Mouse (Mus musculus): Measurements from ENCODE around the gene Ctdsp2. TPM values are rescaled to one million over a fixed set of nuclear protein-coding genes. Genes with fewer than 3 reads are reported as not detected.

Gene Ctdsp2
- polyA plus RNA-seq, 1 experiment from 2014 or later = 70.5 TPM

DNA sequence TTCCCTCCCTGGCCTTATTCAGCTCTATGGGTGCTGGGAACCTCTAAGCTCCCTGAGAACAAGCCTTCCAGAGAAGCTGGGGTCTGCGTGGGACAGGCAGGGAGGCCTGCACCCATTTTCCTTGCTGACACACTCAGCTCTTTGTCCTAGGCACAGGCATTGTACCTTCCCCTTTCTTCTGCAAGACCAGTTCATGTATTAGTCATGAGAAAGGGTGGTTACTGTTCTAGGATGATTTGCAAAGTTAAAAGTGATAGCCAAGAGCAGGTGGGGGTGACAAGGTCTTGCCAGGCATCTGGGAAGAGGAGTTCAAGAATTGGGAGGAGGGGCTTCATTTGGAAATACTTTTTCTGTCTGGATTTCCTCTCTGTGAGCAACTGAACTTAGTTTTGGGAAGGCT lies 23.5 kb downstream of the Ctdsp2 start:
- H3K4me3 ChIP-seq (ENCODE audit: low read length) = no peak overlapping the region
- no peak overlapping the region for H3K4me2 ChIP-seq (replicated peaks; ENCODE audit: low read depth, low read length)
- no peaks in the 10 kb centered on the region for H3K9me3 ChIP-seq (ENCODE audit: low read length)
- WGBS = 95% methylated on average over 1 of the region's 1 CpGs
- H3K27ac ChIP-seq (ENCODE audit: low read length) = no peak overlapping the region
- H3K36me3 ChIP-seq (ENCODE audit: insufficient read depth, low read length) = peaks cover 30% of the 10 kb centered on the region
- H3K27me3 ChIP-seq (ENCODE audit: insufficient read depth, low read length) = no peaks in the 10 kb centered on the region
- H3K4me1 ChIP-seq (ENCODE audit: insufficient read depth, low read length) = no peaks in the 10 kb centered on the region
- no peak overlapping the region for H3K9ac ChIP-seq (replicated peaks; ENCODE audit: low read length)
- ATAC-seq (ENCODE audit: low FRiP score, low TSS enrichment) = no peak

DNA sequence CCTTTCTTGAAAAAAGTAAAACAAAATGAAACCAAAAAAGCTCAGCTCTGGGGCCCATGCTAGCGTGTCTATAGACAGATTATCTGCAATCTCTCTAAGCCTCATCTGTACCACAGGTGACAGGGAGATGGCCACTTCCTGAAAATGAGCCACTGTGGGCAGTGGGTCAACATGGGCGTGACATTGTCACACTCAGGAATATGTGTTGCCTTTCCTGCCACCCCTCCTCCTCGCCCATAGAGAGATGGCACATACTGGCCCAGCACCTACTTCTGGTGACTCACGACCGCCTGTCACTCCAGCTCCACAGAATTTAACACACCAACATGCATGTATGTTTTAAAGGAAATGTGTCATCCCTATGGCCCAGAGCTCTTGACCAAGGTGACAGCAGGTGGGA lies 24.2 kb downstream of the Ctdsp2 start:
- WGBS = 84% methylated on average over 5 of the region's 5 CpGs
- Histone ChIP-seq H3K4me3 (ENCODE audit: low read length) (no peak overlapping the region), H3K4me2 (replicated peaks; ENCODE audit: low read depth, low read length) (no peak overlapping the region), H3K9me3 (ENCODE audit: low read length) (no peaks in the 10 kb centered on the region), H3K27me3 (ENCODE audit: insufficient read depth, low read length) (no peaks in the 10 kb centered on the region), H3K4me1 (ENCODE audit: insufficient read depth, low read length) (no peaks in the 10 kb centered on the region), H3K36me3 (ENCODE audit: insufficient read depth, low read length) (peaks cover 24% of the 10 kb centered on the region), H3K9ac (replicated peaks; ENCODE audit: low read length) (no peak overlapping the region), H3K27ac (ENCODE audit: low read length) (no peak overlapping the region)
- ATAC-seq (ENCODE audit: low FRiP score, low TSS enrichment) = no peak

DNA sequence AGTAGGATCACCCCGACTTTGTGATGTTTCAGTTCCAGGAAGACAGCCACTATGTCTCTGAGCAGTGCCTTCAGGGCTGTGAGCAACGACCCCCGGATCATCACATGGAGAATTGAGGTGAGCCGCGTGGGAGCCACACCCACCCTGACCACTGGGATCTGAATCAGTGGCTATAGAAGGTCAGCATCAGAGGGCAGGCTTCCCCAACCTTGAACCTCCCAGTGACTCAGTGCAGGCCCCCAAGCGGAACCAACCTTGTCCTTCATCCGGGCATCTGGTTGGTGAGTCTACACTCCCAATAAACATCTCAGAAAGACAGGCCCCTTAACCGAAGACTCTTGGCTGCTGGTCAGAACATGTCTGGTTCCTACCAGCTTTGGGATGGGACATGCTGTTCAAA lies 24.8 kb downstream of the Ctdsp2 start:
- Histone ChIP-seq H3K27me3 (ENCODE audit: insufficient read depth, low read length) (no peaks in the 10 kb centered on the region), H3K9ac (replicated peaks; ENCODE audit: low read length) (no peak overlapping the region), H3K4me3 (ENCODE audit: low read length) (no peak overlapping the region), H3K36me3 (ENCODE audit: insufficient read depth, low read length) (peaks cover 18% of the 10 kb centered on the region), H3K27ac (ENCODE audit: low read length) (no peak overlapping the region), H3K4me2 (replicated peaks; ENCODE audit: low read depth, low read length) (no peak overlapping the region), H3K9me3 (ENCODE audit: low read length) (no peaks in the 10 kb centered on the region), H3K4me1 (ENCODE audit: insufficient read depth, low read length) (no peaks in the 10 kb centered on the region)
- WGBS = 70% methylated on average over 8 of the region's 8 CpGs
- no peak for ATAC-seq (ENCODE audit: low FRiP score, low TSS enrichment)

DNA sequence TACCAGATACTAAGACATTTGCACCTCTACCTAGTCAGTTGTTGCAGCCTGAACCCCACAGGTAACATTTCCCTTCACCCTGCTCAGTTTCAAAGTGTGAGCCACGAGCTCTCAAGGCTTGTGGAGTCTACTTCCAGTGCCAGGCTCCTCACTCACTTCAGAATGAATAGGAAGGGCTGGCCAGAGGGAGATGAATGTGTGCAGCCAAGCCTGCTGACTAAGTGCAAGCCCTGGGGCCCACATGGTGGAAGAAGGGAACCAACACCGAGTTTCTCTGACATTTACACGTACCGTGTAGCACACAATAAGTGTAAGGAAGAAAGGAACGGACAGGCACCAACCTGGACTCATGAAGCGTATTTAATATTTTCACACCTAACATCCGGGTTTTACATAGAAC lies 25.3 kb downstream of the Ctdsp2 start:
- H3K4me2 ChIP-seq (replicated peaks; ENCODE audit: low read depth, low read length) = no peak overlapping the region
- 78% methylated on average over 7 of the region's 7 CpGs for WGBS
- no peaks in the 10 kb centered on the region for H3K4me1 ChIP-seq (ENCODE audit: insufficient read depth, low read length)
- no peak overlapping the region for H3K9ac ChIP-seq (replicated peaks; ENCODE audit: low read length)
- H3K4me3 ChIP-seq (ENCODE audit: low read length) = no peak overlapping the region
- no peaks in the 10 kb centered on the region for H3K27me3 ChIP-seq (ENCODE audit: insufficient read depth, low read length)
- no peak overlapping the region for H3K27ac ChIP-seq (ENCODE audit: low read length)
- H3K9me3 ChIP-seq (ENCODE audit: low read length) = no peaks in the 10 kb centered on the region
- ATAC-seq (ENCODE audit: low FRiP score, low TSS enrichment) = no peak
- H3K36me3 ChIP-seq (ENCODE audit: insufficient read depth, low read length) = peaks cover 14% of the 10 kb centered on the region; the same call in 1 of the 2 replicates

DNA sequence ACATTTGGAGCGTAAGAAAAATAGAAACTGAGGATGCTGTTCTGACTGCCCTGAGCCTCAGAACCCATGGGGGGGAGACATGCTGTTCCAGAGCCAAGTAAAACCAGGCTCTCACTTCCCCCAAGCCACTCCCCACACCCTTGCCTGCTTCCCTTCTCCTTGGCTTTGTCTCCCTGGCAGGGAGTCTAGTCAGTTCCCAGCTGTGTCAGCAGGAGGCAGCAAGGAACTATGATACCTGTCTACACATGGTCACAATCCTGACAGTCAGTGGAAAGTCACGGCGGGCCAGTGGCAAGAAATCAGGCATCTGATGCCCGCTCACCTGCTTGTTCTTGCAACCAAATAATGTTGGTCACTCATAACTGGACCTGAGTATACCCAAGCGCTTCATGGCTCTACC lies 38.0 kb downstream of the Ctdsp2 start:
- peak; percentile 47 for ATAC-seq (ENCODE audit: low FRiP score, low TSS enrichment)
- no peaks in the 10 kb centered on the region for H3K27me3 ChIP-seq (ENCODE audit: insufficient read depth, low read length)
- no peaks in the 10 kb centered on the region for H3K9me3 ChIP-seq (ENCODE audit: low read length)
- no peak overlapping the region for H3K27ac ChIP-seq (ENCODE audit: low read length)
- WGBS = 59% methylated on average over 5 of the region's 5 CpGs
- H3K4me1 ChIP-seq (ENCODE audit: insufficient read depth, low read length) = no peaks in the 10 kb centered on the region
- H3K36me3 ChIP-seq (ENCODE audit: insufficient read depth, low read length) = no peaks in the 10 kb centered on the region
- H3K4me2 ChIP-seq (replicated peaks; ENCODE audit: low read depth, low read length) = no peak overlapping the region
- H3K9ac ChIP-seq (replicated peaks; ENCODE audit: low read length) = no peak overlapping the region
- no peak overlapping the region for H3K4me3 ChIP-seq (ENCODE audit: low read length)

DNA sequence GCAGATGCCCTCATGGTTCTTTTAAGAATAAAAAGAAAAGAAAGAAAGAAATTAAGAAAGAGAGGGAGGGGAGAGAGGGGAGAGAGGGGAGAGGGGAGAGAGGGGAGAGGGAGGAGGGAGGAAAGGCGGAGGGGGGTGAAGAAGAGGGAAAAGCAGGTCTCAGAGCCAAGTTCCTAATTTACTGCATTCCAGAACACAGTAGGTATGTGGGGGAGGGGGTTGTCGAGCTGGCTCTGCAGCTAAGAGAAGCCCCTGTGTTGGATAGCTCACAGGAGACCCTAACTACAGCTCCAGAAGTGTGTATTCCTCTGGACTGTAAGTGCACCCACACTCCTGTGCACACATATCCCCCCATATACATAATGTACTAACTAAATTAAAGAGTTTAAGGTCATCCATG lies 38.6 kb downstream of the Ctdsp2 start:
- Histone ChIP-seq H3K36me3 (ENCODE audit: insufficient read depth, low read length) (peaks cover 4% of the 10 kb centered on the region; the same call in 1 of the 2 replicates), H3K27ac (ENCODE audit: low read length) (no peak overlapping the region), H3K27me3 (ENCODE audit: insufficient read depth, low read length) (no peaks in the 10 kb centered on the region), H3K9me3 (ENCODE audit: low read length) (no peaks in the 10 kb centered on the region), H3K4me2 (replicated peaks; ENCODE audit: low read depth, low read length) (no peak overlapping the region), H3K4me3 (ENCODE audit: low read length) (no peak overlapping the region), H3K4me1 (ENCODE audit: insufficient read depth, low read length) (no peaks in the 10 kb centered on the region), H3K9ac (replicated peaks; ENCODE audit: low read length) (no peak overlapping the region)
- ATAC-seq (ENCODE audit: low FRiP score, low TSS enrichment) = no peak
- WGBS = 0% methylated on average over 2 of the region's 2 CpGs

DNA sequence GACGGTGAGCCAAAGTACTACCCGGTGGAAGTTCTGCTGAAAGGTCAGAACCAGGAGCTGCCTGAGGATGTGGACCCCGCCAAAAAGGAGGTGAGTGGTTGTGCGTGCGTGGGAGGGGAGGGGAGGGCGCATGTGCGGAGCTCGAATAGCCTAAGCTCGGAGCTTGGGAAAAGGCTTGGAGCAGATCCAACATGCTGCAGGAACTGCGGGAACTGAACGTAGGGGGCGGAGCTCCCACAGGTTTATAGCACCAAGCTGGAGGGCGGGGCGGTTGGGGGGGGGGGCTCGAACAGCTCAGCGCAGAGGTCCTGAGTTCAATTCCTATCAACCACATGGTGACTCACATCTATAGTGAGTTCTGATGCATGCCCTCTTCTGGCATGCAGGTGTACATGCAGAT lies 39.9 kb downstream of the Ctdsp2 start:
- H3K4me2 ChIP-seq (replicated peaks; ENCODE audit: low read depth, low read length) = no peak overlapping the region
- WGBS = 65% methylated on average over 16 of the region's 16 CpGs
- H3K9me3 ChIP-seq (ENCODE audit: low read length) = no peaks in the 10 kb centered on the region
- no peaks in the 10 kb centered on the region for H3K27me3 ChIP-seq (ENCODE audit: insufficient read depth, low read length)
- H3K4me3 ChIP-seq (ENCODE audit: low read length) = no peak overlapping the region
- no peak overlapping the region for H3K27ac ChIP-seq (ENCODE audit: low read length)
- peaks cover 17% of the 10 kb centered on the region for H3K36me3 ChIP-seq (ENCODE audit: insufficient read depth, low read length)
- H3K4me1 ChIP-seq (ENCODE audit: insufficient read depth, low read length) = no peaks in the 10 kb centered on the region
- H3K9ac ChIP-seq (replicated peaks; ENCODE audit: low read length) = no peak overlapping the region
- ATAC-seq (ENCODE audit: low FRiP score, low TSS enrichment) = no peak

DNA sequence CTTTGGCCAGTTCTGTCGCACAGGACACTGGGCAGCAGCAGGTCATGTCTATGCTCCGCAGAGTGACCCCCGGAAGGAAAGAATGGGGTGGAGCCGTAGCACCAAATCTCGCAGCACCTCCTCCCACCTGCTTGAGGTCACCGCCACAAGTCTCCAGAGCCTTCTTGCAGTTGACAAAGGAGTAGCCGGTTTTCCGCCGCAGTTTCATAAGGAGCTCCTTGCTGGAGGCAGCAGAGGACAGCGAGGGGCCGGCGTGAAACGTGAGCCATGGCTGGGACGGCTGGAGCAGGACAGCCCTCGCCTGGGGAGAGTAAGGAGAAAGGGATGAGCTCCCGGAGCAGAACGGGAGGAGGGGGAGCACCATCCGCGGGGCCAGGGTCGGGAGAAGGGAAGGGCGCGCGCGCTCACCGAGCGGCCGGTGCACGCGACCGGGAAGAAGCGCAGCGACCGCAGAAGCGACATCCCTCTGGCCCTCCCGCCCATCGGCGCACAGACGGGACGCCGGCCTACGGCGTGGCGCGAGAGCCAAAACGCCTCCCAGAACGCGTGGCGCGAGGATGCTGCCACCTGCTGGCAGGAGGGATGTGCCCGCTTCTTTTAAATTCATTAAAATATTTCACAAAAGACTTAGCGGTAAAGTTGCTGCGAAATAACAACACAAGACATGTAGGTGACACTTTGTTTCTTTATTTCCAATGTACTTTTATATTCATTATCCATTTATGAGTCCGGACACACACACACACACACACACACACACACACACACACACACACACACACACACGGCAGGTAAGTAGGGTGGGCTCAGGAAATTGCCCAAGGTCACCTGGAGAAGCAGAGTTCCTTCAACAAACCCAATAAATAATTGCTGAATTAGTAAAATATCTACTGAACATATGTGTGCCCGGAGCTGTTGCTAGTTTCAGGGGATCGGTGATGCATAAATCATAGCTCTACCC lies 52.1 kb downstream of the Ctdsp2 start, which contains the start of gene Tsfm:
TSS of gene Tsfm (minus strand) at position 505 of the 961 bp plus-strand sequence.
- WGBS = 4% methylated on average over 56 of the region's 56 CpGs
- peak within 1 kb of the TSS; percentile 86 for H3K4me3 ChIP-seq (ENCODE audit: low read length)
- H3K36me3 ChIP-seq (ENCODE audit: insufficient read depth, low read length) = peaks cover 30% of the 10 kb centered on the region
- H3K4me1 ChIP-seq (ENCODE audit: insufficient read depth, low read length) = peaks cover 6% of the 10 kb centered on the region; the same call in 1 of the 2 replicates
- ATAC-seq (ENCODE audit: low FRiP score, low TSS enrichment) = peak; percentile 89
- peak within 1 kb of the TSS; percentile 83 for H3K27ac ChIP-seq (ENCODE audit: low read length)
- H3K9ac ChIP-seq (replicated peaks; ENCODE audit: low read length) = peak within 1 kb of the TSS; percentile 80
- peak within 1 kb of the TSS; percentile 63 for H3K4me2 ChIP-seq (replicated peaks; ENCODE audit: low read depth, low read length)
- no peaks in the 10 kb centered on the region for H3K27me3 ChIP-seq (ENCODE audit: insufficient read depth, low read length)
- no peaks in the 10 kb centered on the region for H3K9me3 ChIP-seq (ENCODE audit: low read length)

DNA sequence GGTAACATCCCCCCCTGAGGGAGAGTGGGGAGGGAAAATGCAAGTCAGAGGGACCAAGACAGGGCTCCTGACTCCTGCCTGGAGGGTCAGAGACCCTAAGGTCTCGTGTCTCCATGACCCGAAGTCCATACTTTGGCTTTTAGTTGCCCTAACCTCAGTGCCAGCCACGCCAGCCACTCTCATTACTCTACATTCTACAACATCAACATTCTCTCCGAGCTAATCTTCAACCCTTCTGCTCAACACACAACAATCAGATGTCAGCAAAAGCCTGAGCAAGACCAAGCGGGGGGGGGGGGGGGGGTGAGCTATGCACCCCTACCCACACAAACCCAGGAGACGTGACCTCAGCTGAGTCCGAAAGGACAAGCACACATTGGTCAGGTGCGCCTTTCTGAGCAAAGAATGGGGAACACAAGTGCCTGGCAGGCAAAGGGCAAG lies 54.8 kb downstream of the Ctdsp2 start:
- Histone ChIP-seq H3K9me3 (ENCODE audit: low read length) (no peaks in the 10 kb centered on the region), H3K27me3 (ENCODE audit: insufficient read depth, low read length) (no peaks in the 10 kb centered on the region), H3K4me3 (ENCODE audit: low read length) (no peak overlapping the region), H3K36me3 (ENCODE audit: insufficient read depth, low read length) (peaks cover 4% of the 10 kb centered on the region), H3K9ac (replicated peaks; ENCODE audit: low read length) (no peak overlapping the region), H3K4me1 (ENCODE audit: insufficient read depth, low read length) (peaks cover 6% of the 10 kb centered on the region; the same call in 1 of the 2 replicates), H3K4me2 (replicated peaks; ENCODE audit: low read depth, low read length) (no peak overlapping the region), H3K27ac (ENCODE audit: low read length) (peak overlapping the region; percentile 29; the same call in 1 of the 2 replicates)
- ATAC-seq (ENCODE audit: low FRiP score, low TSS enrichment) = peak; percentile 39
- 84% methylated on average over 8 of the region's 8 CpGs for WGBS

DNA sequence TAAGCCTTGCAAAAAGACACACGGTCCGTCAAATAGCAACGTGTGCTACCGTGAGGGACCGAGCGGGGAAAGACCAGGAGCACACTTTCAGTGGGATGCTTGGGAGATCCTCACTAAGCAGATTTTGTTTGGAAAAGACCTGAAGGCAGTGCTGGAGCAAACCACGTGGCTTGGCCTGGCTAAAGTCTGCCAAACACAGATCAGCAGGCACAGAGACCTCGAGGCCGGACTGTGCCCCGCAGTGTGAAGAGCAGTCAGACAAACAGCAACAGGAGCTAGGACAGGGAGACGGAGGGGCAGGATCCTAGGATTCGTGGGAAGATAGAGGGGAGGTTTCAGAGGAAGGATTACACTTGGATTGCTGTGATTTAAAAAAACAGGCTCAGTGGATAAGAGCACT lies 57.8 kb downstream of the Ctdsp2 start:
- 79% methylated on average over 12 of the region's 12 CpGs for WGBS
- no peak for ATAC-seq (ENCODE audit: low FRiP score, low TSS enrichment)
- H3K4me1 ChIP-seq (ENCODE audit: insufficient read depth, low read length) = no peaks in the 10 kb centered on the region
- H3K27ac ChIP-seq (ENCODE audit: low read length) = no peak overlapping the region
- no peaks in the 10 kb centered on the region for H3K9me3 ChIP-seq (ENCODE audit: low read length)
- H3K4me2 ChIP-seq (replicated peaks; ENCODE audit: low read depth, low read length) = no peak overlapping the region
- H3K36me3 ChIP-seq (ENCODE audit: insufficient read depth, low read length) = no peaks in the 10 kb centered on the region
- H3K4me3 ChIP-seq (ENCODE audit: low read length) = no peak overlapping the region
- H3K9ac ChIP-seq (replicated peaks; ENCODE audit: low read length) = no peak overlapping the region
- no peaks in the 10 kb centered on the region; the same call in 1 of the 2 replicates for H3K27me3 ChIP-seq (ENCODE audit: insufficient read depth, low read length)
